Mouse (Mus musculus) c-Kit-positive CD71-negative TER-119-negative erythroid progenitor cells, embryonic 14.5 days (primary cell): ENCODE measurements around the gene Rap1gap2.

Experiments
- DNase-seq: peaks from one replicate; pipeline ENCODE4 v3.0.0-alpha.2; 2013; ENCODE audit warnings: low read depth

Rap1gap2 gene

GRCm38 (mm10) chr11:74409757-74410174, 200.9 kb downstream of the Rap1gap2 start:
- no peak for DNase-seq

GRCm38 (mm10) chr11:74409447-74409754, 201.3 kb downstream of the Rap1gap2 start:
- DNase-seq, result no peak

GRCm38 (mm10) chr11:74408587-74409446, 201.9 kb downstream of the Rap1gap2 start:
- no peak for DNase-seq

- DNase-seq, result no peak
Measured at GRCm38 (mm10) chr11:74405201-74405600, 205.5 kb downstream of the Rap1gap2 start.

- no peak for DNase-seq
Measured at GRCm38 (mm10) chr11:74404216-74404615, 206.5 kb downstream of the Rap1gap2 start.

GRCm38 (mm10) chr11:74402126-74402525, 208.6 kb downstream of the Rap1gap2 start:
- DNase-seq, result no peak

- no peak for DNase-seq
Measured at GRCm38 (mm10) chr11:74395583-74395982, 215.1 kb downstream of the Rap1gap2 start.

- DNase-seq, result no peak
Measured at GRCm38 (mm10) chr11:74393489-74393888, 217.2 kb downstream of the Rap1gap2 start.

GRCm38 (mm10) chr11:74392903-74393302, 217.8 kb downstream of the Rap1gap2 start:
- DNase-seq, result no peak

GRCm38 (mm10) chr11:74391899-74392298, 218.8 kb downstream of the Rap1gap2 start:
- DNase-seq, result no peak

- no peak for DNase-seq
Measured at GRCm38 (mm10) chr11:74387203-74387602, 223.5 kb downstream of the Rap1gap2 start.

GRCm38 (mm10) chr11:74385674-74386073, 225.0 kb downstream of the Rap1gap2 start:
- no peak for DNase-seq

- DNase-seq, result no peak
Measured at GRCm38 (mm10) chr11:74379166-74379873, 231.4 kb downstream of the Rap1gap2 start.

- peak; percentile 32 for DNase-seq
Measured at GRCm38 (mm10) chr11:74376847-74377246, 233.9 kb downstream of the Rap1gap2 start.

GRCm38 (mm10) chr11:74371393-74372100, 239.2 kb downstream of the Rap1gap2 start:
- peak; percentile 46 for DNase-seq

- DNase-seq, result no peak
Measured at GRCm38 (mm10) chr11:74361769-74362168, 248.9 kb downstream of the Rap1gap2 start, which contains the start of gene Olfr412. Gene Olfr412, plus strand, starts transcription at chr11:74362069.

GRCm38 (mm10) chr11:74352550-74352949, 258.2 kb downstream of the Rap1gap2 start, which contains the start of gene Olfr411:
Gene Olfr411, minus strand, starts transcription at chr11:74352650.
- no peak for DNase-seq

- DNase-seq, result no peak
Measured at GRCm38 (mm10) chr11:74337931-74338330, 272.8 kb downstream of the Rap1gap2 start, which contains the start of gene Olfr410. Gene Olfr410, minus strand, starts transcription at chr11:74338031.
